8 mouse cellular contexts compared by ENCODE assay signal in genomic region chr7:141047581-141048225, GRCm38 (mm10). TPM values are rescaled to one million over a fixed set of nuclear protein-coding genes. Genes with fewer than 3 reads are reported as not detected.
A peak's percentile ranks its signal among the peaks of the same experiment; 100 is the strongest.
DNase-seq lines count a peak whose midpoint lies in the region; ATAC-seq and TF ChIP-seq lines count a peak whose summit lies in the region.

No protein-coding gene starts in this region.

- H3K27me3 ChIP-seq in forebrain, embryonic 15.5 days: no peaks in the 10 kb centered on the region
- no peaks in the 10 kb centered on the region for H3K27me3 ChIP-seq in liver, postnatal 0 days (ENCODE audit: insufficient read depth, low read length)
- H3K27me3 ChIP-seq in neural tube, embryonic 15.5 days (replicated peaks): no peaks in the 10 kb centered on the region

- peak overlapping the region; percentile 61 to 71 for H3K4me3 ChIP-seq in ES-E14 (ENCODE audit: insufficient read depth in 1 of 2, low read depth in 1 of 2, low read length in 2 of 2, poor library complexity in 1 of 2, severe bottlenecking in 1 of 2)
- H3K4me3 ChIP-seq in forebrain, embryonic 15.5 days: peak overlapping the region; percentile 41
- peak overlapping the region; percentile 33 for H3K4me3 ChIP-seq in liver, postnatal 0 days (ENCODE audit: low read depth, low read length)
- H3K4me3 ChIP-seq in neural tube, embryonic 15.5 days (replicated peaks): peak overlapping the region; percentile 39

- no peak for TF ChIP-seq CTCF in liver, postnatal 0 days (IDR thresholded peaks at IDR 0.05; ENCODE audit: low read depth)

- no peaks in the 10 kb centered on the region for H3K36me3 ChIP-seq in ES-E14 (ENCODE audit: control insufficient read depth, insufficient read depth, low read length, poor library complexity, severe bottlenecking)
- H3K36me3 ChIP-seq in forebrain, embryonic 15.5 days: no peaks in the 10 kb centered on the region
- no peaks in the 10 kb centered on the region for H3K36me3 ChIP-seq in liver, postnatal 0 days (replicated peaks; ENCODE audit: insufficient read depth, low read length)
- H3K36me3 ChIP-seq in neural tube, embryonic 15.5 days: no peaks in the 10 kb centered on the region

- no peak; the same call in 1 of the 2 replicates for TF ChIP-seq EP300 in liver, postnatal 0 days (IDR thresholded peaks at IDR 0.05; ENCODE audit: low read depth)

- peaks cover 7 to 27% of the 10 kb centered on the region in 2 experiments for H3K4me1 ChIP-seq in ES-E14 (ENCODE audit: control insufficient read depth in 2 of 2, insufficient read depth in 2 of 2, low read length in 2 of 2, poor library complexity in 1 of 2)
- peaks cover 14% of the 10 kb centered on the region for H3K4me1 ChIP-seq in forebrain, embryonic 15.5 days
- peaks cover 23% of the 10 kb centered on the region for H3K4me1 ChIP-seq in liver, postnatal 0 days (ENCODE audit: insufficient read depth)
- H3K4me1 ChIP-seq in neural tube, embryonic 15.5 days: peaks cover 18% of the 10 kb centered on the region

- H3K27ac ChIP-seq in ES-E14 (ENCODE audit: insufficient read depth, low read depth, low read length, poor library complexity, severe bottlenecking): peak overlapping the region; percentile 98
- H3K27ac ChIP-seq in forebrain, embryonic 15.5 days (replicated peaks): peak overlapping the region; percentile 78
- H3K27ac ChIP-seq in liver, postnatal 0 days (ENCODE audit: low read depth): peak overlapping the region; percentile 85
- peak overlapping the region; percentile 85 for H3K27ac ChIP-seq in neural tube, embryonic 15.5 days (replicated peaks)

- peak; percentile 91 for ATAC-seq in forebrain, embryonic 15.5 days (replicated peaks)
- peak; percentile 76 for ATAC-seq in liver, postnatal 0 days
- peak; percentile 83 for ATAC-seq in neural tube, embryonic 15.5 days (ENCODE audit: low FRiP score)

- H3K9ac ChIP-seq in ES-E14 (ENCODE audit: insufficient read depth, low read depth, low read length, poor library complexity, severe bottlenecking): peak overlapping the region; percentile 84
- peak overlapping the region; percentile 51 for H3K9ac ChIP-seq in forebrain, embryonic 15.5 days (replicated peaks)
- peak overlapping the region; percentile 54 for H3K9ac ChIP-seq in liver, postnatal 0 days (replicated peaks)
- H3K9ac ChIP-seq in neural tube, embryonic 15.5 days (replicated peaks): peak overlapping the region; percentile 40

- no peak for DNase-seq in ES-E14 (ENCODE audit: low read depth, low spot score)
- peak; percentile 50 to 55 for DNase-seq in cerebellum, adult 18-20 months
- DNase-seq in heart, postnatal 25 days (ENCODE audit: low spot score): peak; percentile 86
- DNase-seq in layer of hippocampus, adult 18-20 months (ENCODE audit: low spot score in 2 of 2): peak; percentile 80 to 84
- DNase-seq in liver, postnatal 0 days: peak; percentile 66
- DNase-seq in yolk sac, embryonic 10.5 days (ENCODE audit: low spot score): peak; percentile 62

- WGBS in forebrain, embryonic 15.5 days: 6% methylated on average over 15 of the region's 19 CpGs
- 9% methylated on average over 15 of the region's 19 CpGs for WGBS in liver, postnatal 0 days (ENCODE audit: insufficient replicate concordance)
- WGBS in neural tube, embryonic 15.5 days: 10% methylated on average over 16 of the region's 19 CpGs

- in situ Hi-C loops in ES-E14 (cut with MboI; ENCODE audit: low sequenced_read_pairs in 2 of 2, unreplicated experiment in 2 of 2): loop anchor here in 1 of 2 experiments (10.0 kb wide), 1 partner anchor 93 kb away; the partner anchor contains the start of genes Gm45717, Ifitm2 and Ifitm5

- intact Hi-C loops in heart, postnatal 25 days (cut with DNase I): loop anchor here (1.0 to 2.0 kb wide), 3 partner anchors 38 to 203 kb away; partner anchors contain the start of gene Scgb1c1

- no peaks in the 10 kb centered on the region for H3K9me3 ChIP-seq in ES-E14 (ENCODE audit: control insufficient read depth, insufficient read depth, low read depth, low read length)
- H3K9me3 ChIP-seq in forebrain, embryonic 15.5 days: no peaks in the 10 kb centered on the region
- H3K9me3 ChIP-seq in liver, postnatal 0 days (ENCODE audit: low read length): no peaks in the 10 kb centered on the region
- no peaks in the 10 kb centered on the region for H3K9me3 ChIP-seq in neural tube, embryonic 15.5 days (replicated peaks)

- H3K4me2 ChIP-seq in forebrain, embryonic 15.5 days (replicated peaks): peak overlapping the region; percentile 74
- peak overlapping the region; percentile 84 for H3K4me2 ChIP-seq in liver, postnatal 0 days (ENCODE audit: low read depth, low read length)
- peak overlapping the region; percentile 92 for H3K4me2 ChIP-seq in neural tube, embryonic 15.5 days

TF ChIP-seq in ES-E14, 5 proteins besides CTCF, POLR2A, EP300 and RAD21:
- TF ChIP-seq CHD2 (IDR thresholded peaks at IDR 0.05; ENCODE audit: low read depth, low read length) (no peak), MAFK (IDR thresholded peaks at IDR 0.05; ENCODE audit: insufficient read depth, low read depth, low read length) (no peak), HCFC1 (IDR thresholded peaks at IDR 0.05; ENCODE audit: borderline replicate concordance, insufficient read depth, low read length) (no peak), ZC3H11A (IDR thresholded peaks at IDR 0.05; ENCODE audit: borderline replicate concordance, low read depth, low read length) (no peak), ZNF384 (IDR thresholded peaks at IDR 0.05; ENCODE audit: low read depth, low read length) (no peak)
TF ChIP-seq in ES-E14: peak in this region for 0.

RNA-seq across cellular contexts. Expression of gene B4galnt4, which starts 13.2 kb away (rescaled TPM):
- 31.1 and 78.3 TPM in 2 replicates for total RNA-seq in ES-E14 (2012; rRNA removed)
- polyA plus RNA-seq in forebrain, embryonic 15.5 days (2015; fragmentation: Nextera tagmentation; extraction: Ambion mirVana): 47.3 and 50.0 TPM in 2 replicates
- total RNA-seq in heart, postnatal 25 days (2021): under 1 TPM in 1 of 2 experiments, not detected in 1; 0.08 TPM
- 10 to 100 TPM; 84.2 to 86.8 TPM for total RNA-seq in layer of hippocampus, adult 18-20 months (2021)
- polyA plus RNA-seq in liver, postnatal 0 days (2015; fragmentation: Nextera tagmentation; extraction: Ambion mirVana): 0.15 and 0.34 TPM in 2 replicates
- 39.3 and 51.2 TPM in 2 replicates for polyA plus RNA-seq in neural tube, embryonic 15.5 days (2015; fragmentation: Nextera tagmentation; extraction: Ambion mirVana)

RNA-seq across cellular contexts. Expression of gene Gm17387, which starts 18.8 kb away (rescaled TPM):
- total RNA-seq in ES-E14 (2012; rRNA removed): not detected in 2 replicates
- not detected in 2 replicates for polyA plus RNA-seq in forebrain, embryonic 15.5 days (2015; fragmentation: Nextera tagmentation; extraction: Ambion mirVana)
- total RNA-seq in heart, postnatal 25 days (2021): not detected
- not detected for total RNA-seq in layer of hippocampus, adult 18-20 months (2021)
- polyA plus RNA-seq in liver, postnatal 0 days (2015; fragmentation: Nextera tagmentation; extraction: Ambion mirVana): not detected in 2 replicates
- polyA plus RNA-seq in neural tube, embryonic 15.5 days (2015; fragmentation: Nextera tagmentation; extraction: Ambion mirVana): not detected in 2 replicates

RNA-seq across cellular contexts. Expression of gene Ifitm6, which starts 30.0 kb away (rescaled TPM):
- total RNA-seq in ES-E14 (2012; rRNA removed): 0.36 TPM in 1 of 2 replicates, not detected in the other
- polyA plus RNA-seq in forebrain, embryonic 15.5 days (2015; fragmentation: Nextera tagmentation; extraction: Ambion mirVana): not detected in 2 replicates
- total RNA-seq in heart, postnatal 25 days (2021): under 1 TPM in 1 of 2 experiments, not detected in 1; 0.42 TPM
- total RNA-seq in layer of hippocampus, adult 18-20 months (2021): not detected
- 53.6 and 54.4 TPM in 2 replicates for polyA plus RNA-seq in liver, postnatal 0 days (2015; fragmentation: Nextera tagmentation; extraction: Ambion mirVana)
- polyA plus RNA-seq in neural tube, embryonic 15.5 days (2015; fragmentation: Nextera tagmentation; extraction: Ambion mirVana): 1.7 and 1.8 TPM in 2 replicates

RNA-seq across cellular contexts. Expression of gene Pkp3, which starts 30.3 kb away (rescaled TPM):
- 8.0 and 12.2 TPM in 2 replicates for total RNA-seq in ES-E14 (2012; rRNA removed)
- polyA plus RNA-seq in forebrain, embryonic 15.5 days (2015; fragmentation: Nextera tagmentation; extraction: Ambion mirVana): not detected in 2 replicates
- under 1 TPM in 1 of 2 experiments, not detected in 1; 0.31 TPM for total RNA-seq in heart, postnatal 25 days (2021)
- not detected for total RNA-seq in layer of hippocampus, adult 18-20 months (2021)
- polyA plus RNA-seq in liver, postnatal 0 days (2015; fragmentation: Nextera tagmentation; extraction: Ambion mirVana): 1.4 and 1.5 TPM in 2 replicates
- 0.18 and 8.4 TPM in 2 replicates for polyA plus RNA-seq in neural tube, embryonic 15.5 days (2015; fragmentation: Nextera tagmentation; extraction: Ambion mirVana)

RNA-seq across cellular contexts. Expression of gene Ifitm3, which starts 37.1 kb away (rescaled TPM):
- total RNA-seq in ES-E14 (2012; rRNA removed): 353 and 601 TPM in 2 replicates
- 21.7 and 24.9 TPM in 2 replicates for polyA plus RNA-seq in forebrain, embryonic 15.5 days (2015; fragmentation: Nextera tagmentation; extraction: Ambion mirVana)
- 100 to 1,000 TPM; 102 to 111 TPM for total RNA-seq in heart, postnatal 25 days (2021)
- total RNA-seq in layer of hippocampus, adult 18-20 months (2021): 10 to 100 TPM in 1 of 2 experiments, 1 to 10 TPM in 1; 8.0 to 11.4 TPM
- polyA plus RNA-seq in liver, postnatal 0 days (2015; fragmentation: Nextera tagmentation; extraction: Ambion mirVana): 295 and 298 TPM in 2 replicates
- polyA plus RNA-seq in neural tube, embryonic 15.5 days (2015; fragmentation: Nextera tagmentation; extraction: Ambion mirVana): 50.1 and 243 TPM in 2 replicates

Comparison
In these comparisons a context has a peak if more than half of its experiments do, and no peak if none do; other contexts are left out.
1. RNA of gene B4galnt4, which starts 13.2 kb away (total RNA-seq): 84.2 to 86.8 TPM in layer of hippocampus, adult 18-20 months and 31.1 to 78.3 TPM in ES-E14; 0.08 TPM in heart, postnatal 25 days; every median in the first group is over 10 times any median in the second.
2. Peak in every context shown above with its lines, with median percentiles within 50 percentile points of each other: H3K27ac ChIP-seq, H3K4me3 ChIP-seq, H3K9ac ChIP-seq, ATAC-seq and H3K4me2 ChIP-seq.